Mouse (Mus musculus): ENCODE results near the gene Scnn1g. TPM values are rescaled to one million over a fixed set of nuclear protein-coding genes. Genes with fewer than 3 reads are reported as not detected.

The Scnn1g gene
- polyA plus RNA-seq, 1 experiment from 2014 or later, result 0.15 TPM

GRCm38 (mm10) chr7:121778980-121779379, 44.7 kb downstream of the Scnn1g start:
- Histone ChIP-seq H3K4me1 (no peaks in the 10 kb centered on the region), H3K4me2 (no peak overlapping the region), H3K27me3 (replicated peaks) (no peaks in the 10 kb centered on the region), H3K36me3 (no peaks in the 10 kb centered on the region), H3K9me3 (no peaks in the 10 kb centered on the region), H3K27ac (replicated peaks) (no peak overlapping the region), H3K9ac (no peak overlapping the region), H3K4me3 (no peak overlapping the region)
- WGBS, result 68% methylated on average over 3 of the region's 3 CpGs
- ATAC-seq (ENCODE audit: extremely low read depth, insufficient number of reproducible peaks, low FRiP score, low TSS enrichment), result no peak

- H3K27me3 ChIP-seq (replicated peaks), result no peaks in the 10 kb centered on the region
- no peaks in the 10 kb centered on the region for H3K9me3 ChIP-seq
- no peaks in the 10 kb centered on the region for H3K4me1 ChIP-seq
- ATAC-seq (ENCODE audit: extremely low read depth, insufficient number of reproducible peaks, low FRiP score, low TSS enrichment), result no peak
- no peak overlapping the region for H3K4me2 ChIP-seq
- H3K9ac ChIP-seq, result no peak overlapping the region
- H3K36me3 ChIP-seq, result no peaks in the 10 kb centered on the region
- no peak overlapping the region for H3K27ac ChIP-seq (replicated peaks)
- H3K4me3 ChIP-seq, result no peak overlapping the region
Observed at GRCm38 (mm10) chr7:121779409-121779808, 45.1 kb downstream of the Scnn1g start.

- Histone ChIP-seq H3K4me2 (no peak overlapping the region), H3K9ac (no peak overlapping the region), H3K36me3 (no peaks in the 10 kb centered on the region), H3K4me3 (no peak overlapping the region), H3K9me3 (no peaks in the 10 kb centered on the region), H3K27me3 (replicated peaks) (no peaks in the 10 kb centered on the region), H3K27ac (replicated peaks) (no peak overlapping the region), H3K4me1 (no peaks in the 10 kb centered on the region)
- ATAC-seq (ENCODE audit: extremely low read depth, insufficient number of reproducible peaks, low FRiP score, low TSS enrichment), result no peak
- 48% methylated on average over 3 of the region's 3 CpGs for WGBS
Observed at GRCm38 (mm10) chr7:121782188-121782909, 48.1 kb downstream of the Scnn1g start.

- Histone ChIP-seq H3K4me1 (no peaks in the 10 kb centered on the region), H3K4me3 (no peak overlapping the region), H3K4me2 (no peak overlapping the region), H3K27ac (replicated peaks) (no peak overlapping the region), H3K9me3 (no peaks in the 10 kb centered on the region), H3K9ac (no peak overlapping the region), H3K36me3 (no peaks in the 10 kb centered on the region), H3K27me3 (replicated peaks) (no peaks in the 10 kb centered on the region)
- no peak for ATAC-seq (ENCODE audit: extremely low read depth, insufficient number of reproducible peaks, low FRiP score, low TSS enrichment)
- WGBS, result 73% methylated on average over 8 of the region's 8 CpGs
Observed at GRCm38 (mm10) chr7:121785651-121786228, 51.5 kb downstream of the Scnn1g start.

- no peak overlapping the region for H3K9ac ChIP-seq
- no peaks in the 10 kb centered on the region for H3K27me3 ChIP-seq (replicated peaks)
- ATAC-seq (ENCODE audit: extremely low read depth, insufficient number of reproducible peaks, low FRiP score, low TSS enrichment), result no peak
- WGBS, result 51% methylated on average over 9 of the region's 9 CpGs
- H3K4me3 ChIP-seq, result no peak overlapping the region
- no peaks in the 10 kb centered on the region for H3K36me3 ChIP-seq
- no peak overlapping the region for H3K27ac ChIP-seq (replicated peaks)
- no peaks in the 10 kb centered on the region for H3K9me3 ChIP-seq
- H3K4me1 ChIP-seq, result no peaks in the 10 kb centered on the region
- no peak overlapping the region for H3K4me2 ChIP-seq
Observed at GRCm38 (mm10) chr7:121797781-121798180, 63.5 kb downstream of the Scnn1g start.

GRCm38 (mm10) chr7:121802471-121802870, 68.2 kb downstream of the Scnn1g start:
- no peaks in the 10 kb centered on the region for H3K9me3 ChIP-seq
- no peak for ATAC-seq (ENCODE audit: extremely low read depth, insufficient number of reproducible peaks, low FRiP score, low TSS enrichment)
- WGBS, result 53% methylated on average over 2 of the region's 2 CpGs
- H3K36me3 ChIP-seq, result no peaks in the 10 kb centered on the region
- H3K27ac ChIP-seq (replicated peaks), result no peak overlapping the region
- no peak overlapping the region for H3K9ac ChIP-seq
- no peaks in the 10 kb centered on the region for H3K4me1 ChIP-seq
- H3K4me3 ChIP-seq, result no peak overlapping the region
- no peaks in the 10 kb centered on the region for H3K27me3 ChIP-seq (replicated peaks)
- no peak overlapping the region for H3K4me2 ChIP-seq

- Histone ChIP-seq H3K9ac (no peak overlapping the region), H3K4me3 (no peak overlapping the region), H3K36me3 (no peaks in the 10 kb centered on the region), H3K4me2 (no peak overlapping the region), H3K4me1 (no peaks in the 10 kb centered on the region), H3K27ac (replicated peaks) (no peak overlapping the region), H3K9me3 (no peaks in the 10 kb centered on the region), H3K27me3 (replicated peaks) (no peaks in the 10 kb centered on the region)
- WGBS, result 74% methylated on average over 4 of the region's 4 CpGs
- no peak for ATAC-seq (ENCODE audit: extremely low read depth, insufficient number of reproducible peaks, low FRiP score, low TSS enrichment)
Observed at GRCm38 (mm10) chr7:121803011-121803410, 68.7 kb downstream of the Scnn1g start.

- Histone ChIP-seq H3K27me3 (replicated peaks) (no peaks in the 10 kb centered on the region), H3K36me3 (no peaks in the 10 kb centered on the region), H3K4me1 (no peaks in the 10 kb centered on the region), H3K4me3 (no peak overlapping the region), H3K9ac (no peak overlapping the region), H3K27ac (replicated peaks) (no peak overlapping the region), H3K9me3 (no peaks in the 10 kb centered on the region), H3K4me2 (no peak overlapping the region)
- no peak for ATAC-seq (ENCODE audit: extremely low read depth, insufficient number of reproducible peaks, low FRiP score, low TSS enrichment)
- 73% methylated on average over 3 of the region's 3 CpGs for WGBS
Observed at GRCm38 (mm10) chr7:121805811-121806496, 71.7 kb downstream of the Scnn1g start.

- H3K36me3 ChIP-seq, result no peaks in the 10 kb centered on the region
- no peak overlapping the region for H3K4me2 ChIP-seq
- H3K27me3 ChIP-seq (replicated peaks), result no peaks in the 10 kb centered on the region
- H3K4me3 ChIP-seq, result no peak overlapping the region
- no peak for ATAC-seq (ENCODE audit: extremely low read depth, insufficient number of reproducible peaks, low FRiP score, low TSS enrichment)
- 64% methylated on average over 15 of the region's 15 CpGs for WGBS
- H3K9ac ChIP-seq, result no peak overlapping the region
- no peaks in the 10 kb centered on the region for H3K4me1 ChIP-seq
- H3K27ac ChIP-seq (replicated peaks), result no peak overlapping the region
- no peaks in the 10 kb centered on the region for H3K9me3 ChIP-seq
Observed at GRCm38 (mm10) chr7:121807726-121808580, 73.7 kb downstream of the Scnn1g start.

Data from heart, embryonic 13.5 days (tissue).